Mouse (Mus musculus): ENCODE results near the gene Camkmt. TPM values are rescaled to one million over a fixed set of nuclear protein-coding genes. Genes with fewer than 3 reads are reported as not detected.

Gene Camkmt
- total RNA-seq, 2 experiments from 2014 or later = 11.5 to 14.7 TPM

GRCm38 (mm10) chr17:85163272-85163610, 72.9 kb downstream of the Camkmt start:
- no peak for DNase-seq (ENCODE audit: low spot score in 2 of 2)

- no peak for DNase-seq (ENCODE audit: low spot score in 2 of 2)
These were observed 78.4 kb downstream of the Camkmt start for GRCm38 (mm10) chr17:85168761-85169160.

DNA sequence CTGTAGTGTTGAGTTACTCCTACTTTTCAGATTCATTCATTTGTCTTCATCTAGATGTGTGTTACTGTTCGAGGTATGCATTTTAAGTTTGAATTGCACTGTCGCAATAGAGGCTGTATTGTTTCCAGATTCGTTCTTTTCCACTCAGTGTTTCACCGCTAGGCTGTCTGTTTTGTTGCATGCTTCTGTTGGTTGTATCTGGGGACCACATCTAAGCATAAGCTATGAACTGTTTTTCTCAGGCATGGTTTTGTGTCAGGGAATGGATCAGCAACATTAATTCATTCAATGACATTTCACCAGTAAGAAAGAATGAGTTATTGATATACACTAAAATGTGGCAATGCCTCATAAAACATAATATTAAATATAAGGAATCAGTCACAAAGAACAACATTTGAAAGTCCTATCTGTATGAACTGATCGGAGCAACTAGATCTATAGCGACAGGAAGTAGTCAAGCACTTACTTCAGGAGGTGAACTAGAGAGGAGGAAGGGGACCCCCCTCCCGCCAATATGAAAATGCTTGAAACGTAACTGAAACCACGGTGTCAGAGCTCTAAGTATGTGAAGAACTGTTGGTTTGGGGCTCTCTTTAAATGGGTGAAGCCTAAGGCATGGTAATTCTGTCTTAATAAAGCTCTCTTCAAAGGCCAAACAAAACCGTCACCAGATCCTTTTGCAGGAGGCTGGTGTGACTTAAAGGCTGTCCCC, 80.3 kb downstream of the Camkmt start:
- DNase-seq (ENCODE audit: low spot score in 2 of 2) = no peak

DNA sequence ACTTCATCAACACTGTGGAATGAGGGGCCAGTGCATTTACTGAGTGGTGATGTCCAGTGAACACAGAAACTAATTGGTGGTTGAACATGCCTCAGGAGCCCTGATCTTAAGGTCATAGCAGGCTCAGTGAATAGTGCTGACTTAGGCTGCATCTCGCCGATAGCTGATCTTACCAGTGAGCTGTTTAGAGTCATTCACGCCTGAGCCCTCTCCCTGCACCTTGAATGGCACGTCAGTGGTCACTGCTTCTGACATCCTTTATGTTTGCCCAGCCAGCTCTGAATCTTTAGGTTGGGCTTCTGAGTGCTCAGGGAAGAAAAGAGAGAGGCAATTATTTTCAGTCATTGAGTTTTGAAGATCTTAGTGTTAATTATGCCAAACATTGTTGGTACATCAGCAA, 81.6 kb downstream of the Camkmt start:
- DNase-seq (ENCODE audit: low spot score in 2 of 2) = no peak

DNA sequence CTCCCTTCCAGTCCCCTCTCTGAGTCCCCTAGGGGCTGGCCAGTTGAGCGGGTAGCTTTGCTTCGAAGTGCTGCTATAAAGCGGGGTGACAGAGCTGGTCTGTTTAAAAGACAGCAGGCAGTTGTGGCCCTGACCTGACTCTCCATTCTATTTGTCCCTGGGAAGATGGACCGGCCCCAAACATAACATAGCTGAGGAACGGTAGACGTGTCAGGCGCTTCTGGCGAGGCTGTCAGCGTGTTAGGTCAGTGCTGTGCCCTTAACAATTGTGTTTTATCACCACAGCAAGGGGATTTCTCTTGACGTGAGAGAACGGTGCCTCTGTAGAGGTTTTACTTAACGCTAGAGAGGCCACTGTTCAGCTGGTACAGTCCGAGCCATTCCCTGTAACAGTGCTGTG, 86.9 kb downstream of the Camkmt start:
- DNase-seq (ENCODE audit: low spot score in 2 of 2) = no peak

- DNase-seq (ENCODE audit: low spot score in 2 of 2) = no peak
These were observed 90.2 kb downstream of the Camkmt start for GRCm38 (mm10) chr17:85180471-85181060.

DNA sequence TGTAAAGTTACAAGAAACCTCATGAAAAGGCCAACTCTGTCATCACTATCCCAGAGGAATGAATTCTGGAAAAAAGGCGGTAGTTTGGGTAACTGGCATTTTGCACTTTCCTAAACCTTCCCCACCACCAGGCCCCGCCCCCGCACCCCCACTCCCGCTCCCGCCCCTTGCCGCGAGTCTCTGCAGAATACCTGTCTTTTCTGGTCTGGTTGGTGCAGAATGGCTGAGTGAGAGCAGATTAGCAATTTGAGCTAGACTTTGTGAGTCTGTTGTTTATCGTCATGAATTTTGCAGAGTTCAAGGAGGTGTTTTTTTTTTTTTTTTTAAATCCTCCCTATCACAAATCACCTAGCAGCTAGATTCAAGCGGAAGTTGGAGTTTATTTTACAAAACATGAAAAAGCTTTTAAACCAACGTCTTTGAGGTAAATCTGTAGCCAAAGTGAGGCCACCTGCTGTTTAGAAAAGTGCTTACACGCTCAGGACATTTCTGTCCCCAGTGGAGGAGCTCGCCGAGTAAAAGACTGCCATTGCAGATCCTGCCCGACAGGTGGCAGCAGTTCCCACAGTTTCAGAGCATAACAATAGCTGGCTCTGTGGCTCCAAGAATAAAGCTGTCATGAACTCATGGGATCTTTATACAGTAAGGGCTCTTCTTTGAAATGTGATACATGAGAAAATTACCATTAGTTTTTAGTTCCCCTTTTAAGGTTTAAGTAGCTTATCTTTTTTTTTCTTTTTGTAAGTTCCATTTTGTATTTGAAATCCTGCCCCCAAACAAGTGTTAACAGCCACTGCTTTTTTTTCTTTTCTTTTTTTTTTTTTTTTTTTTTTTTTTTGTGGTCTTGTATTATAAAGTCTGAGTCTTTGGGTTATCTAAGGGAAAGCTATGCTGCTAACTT, 99.1 kb downstream of the Camkmt start:
- DNase-seq (ENCODE audit: low spot score in 2 of 2) = peak; percentile 84 to 95

- DNase-seq (ENCODE audit: low spot score in 2 of 2) = no peak
These were observed 99.7 kb downstream of the Camkmt start for GRCm38 (mm10) chr17:85190128-85190435.

GRCm38 (mm10) chr17:85193294-85193693, 102.9 kb downstream of the Camkmt start:
- DNase-seq (ENCODE audit: low spot score in 2 of 2) = no peak

DNA sequence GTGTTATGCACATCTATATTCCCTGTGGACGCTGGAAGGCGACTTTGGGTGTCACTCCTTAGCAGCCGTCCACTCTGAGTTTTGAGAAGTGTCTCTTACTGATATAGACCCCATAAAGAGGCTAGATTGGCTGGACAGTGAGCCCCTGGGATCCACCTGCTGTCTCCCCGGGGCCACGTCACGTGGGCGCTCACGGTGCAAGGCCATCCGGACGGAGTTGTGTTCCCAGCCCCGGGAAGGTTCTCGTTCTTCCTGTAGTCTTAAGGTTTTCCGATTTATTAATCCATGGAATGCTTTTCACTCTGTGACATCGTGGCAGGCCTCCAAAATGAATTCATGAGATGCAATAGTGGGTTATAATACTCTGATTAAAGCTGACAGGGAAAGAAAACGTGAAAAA, 108.4 kb downstream of the Camkmt start:
- DNase-seq (ENCODE audit: low spot score in 2 of 2) = no peak

- no peak for DNase-seq (ENCODE audit: low spot score in 2 of 2)
These were observed 109.0 kb downstream of the Camkmt start for GRCm38 (mm10) chr17:85199321-85199720.

- no peak for DNase-seq (ENCODE audit: low spot score in 2 of 2)
These were observed 127.7 kb downstream of the Camkmt start for GRCm38 (mm10) chr17:85218054-85218453.

GRCm38 (mm10) chr17:85242109-85242508, 151.8 kb downstream of the Camkmt start:
- peak; percentile 4 to 58 for DNase-seq (ENCODE audit: low spot score in 2 of 2)

- DNase-seq (ENCODE audit: low spot score in 2 of 2) = no peak
These were observed 158.6 kb downstream of the Camkmt start for GRCm38 (mm10) chr17:85248962-85249361.

GRCm38 (mm10) chr17:85249744-85250143, 159.4 kb downstream of the Camkmt start:
- no peak for DNase-seq (ENCODE audit: low spot score in 2 of 2)

GRCm38 (mm10) chr17:85256930-85257329, 166.6 kb downstream of the Camkmt start:
- no peak for DNase-seq (ENCODE audit: low spot score in 2 of 2)

DNA sequence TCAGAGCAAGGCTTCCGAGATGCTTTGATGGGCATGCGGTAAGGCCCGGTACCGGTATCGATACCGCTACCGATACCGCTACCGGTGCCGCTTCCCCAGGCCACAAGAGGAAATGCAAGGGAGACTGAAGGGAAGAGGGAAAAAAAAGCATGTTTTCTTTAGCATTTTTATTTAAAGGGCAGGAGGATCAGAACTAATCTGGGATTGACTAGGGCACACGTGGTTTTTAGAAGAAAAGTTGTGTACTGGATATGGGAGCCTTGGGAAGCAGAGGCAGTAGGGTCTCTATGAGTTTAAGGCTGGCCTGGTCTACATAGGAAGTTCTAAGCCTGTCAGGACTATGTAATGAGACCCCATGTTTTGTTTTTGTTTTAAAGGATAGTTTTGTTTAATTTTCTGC, 167.0 kb downstream of the Camkmt start:
- DNase-seq (ENCODE audit: low spot score in 2 of 2) = no peak

GRCm38 (mm10) chr17:85258703-85259341, 168.5 kb downstream of the Camkmt start:
- no peak for DNase-seq (ENCODE audit: low spot score in 2 of 2)

DNA sequence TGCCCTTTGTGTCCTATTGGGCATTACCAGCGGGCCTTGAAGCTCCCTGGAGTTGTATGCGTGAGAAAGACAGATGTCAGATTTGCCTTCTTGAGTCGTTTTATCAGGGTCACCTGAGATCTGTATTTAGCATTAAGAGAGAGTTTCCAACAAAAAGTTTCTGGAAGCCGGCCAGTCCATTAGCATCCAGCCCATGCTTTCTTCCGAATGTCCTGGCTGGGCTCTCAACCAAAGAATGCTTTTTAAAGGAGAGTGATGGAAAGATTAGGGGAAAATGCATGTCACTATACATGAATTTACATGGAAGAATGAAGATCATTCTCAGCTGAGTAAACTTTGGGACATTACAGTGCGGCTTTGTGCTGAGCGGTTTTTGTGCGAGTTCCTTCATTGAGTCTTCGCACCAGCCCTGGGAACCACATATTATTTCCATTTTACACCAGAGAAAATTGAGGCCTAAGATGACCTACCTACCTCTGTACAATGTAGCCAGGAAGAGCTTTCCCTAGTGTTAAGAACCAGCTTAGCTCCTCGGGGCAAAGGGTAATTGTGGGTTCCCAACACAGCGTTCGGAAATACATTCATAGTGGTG, 176.6 kb downstream of the Camkmt start:
- no peak for DNase-seq (ENCODE audit: low spot score in 2 of 2)

DNA sequence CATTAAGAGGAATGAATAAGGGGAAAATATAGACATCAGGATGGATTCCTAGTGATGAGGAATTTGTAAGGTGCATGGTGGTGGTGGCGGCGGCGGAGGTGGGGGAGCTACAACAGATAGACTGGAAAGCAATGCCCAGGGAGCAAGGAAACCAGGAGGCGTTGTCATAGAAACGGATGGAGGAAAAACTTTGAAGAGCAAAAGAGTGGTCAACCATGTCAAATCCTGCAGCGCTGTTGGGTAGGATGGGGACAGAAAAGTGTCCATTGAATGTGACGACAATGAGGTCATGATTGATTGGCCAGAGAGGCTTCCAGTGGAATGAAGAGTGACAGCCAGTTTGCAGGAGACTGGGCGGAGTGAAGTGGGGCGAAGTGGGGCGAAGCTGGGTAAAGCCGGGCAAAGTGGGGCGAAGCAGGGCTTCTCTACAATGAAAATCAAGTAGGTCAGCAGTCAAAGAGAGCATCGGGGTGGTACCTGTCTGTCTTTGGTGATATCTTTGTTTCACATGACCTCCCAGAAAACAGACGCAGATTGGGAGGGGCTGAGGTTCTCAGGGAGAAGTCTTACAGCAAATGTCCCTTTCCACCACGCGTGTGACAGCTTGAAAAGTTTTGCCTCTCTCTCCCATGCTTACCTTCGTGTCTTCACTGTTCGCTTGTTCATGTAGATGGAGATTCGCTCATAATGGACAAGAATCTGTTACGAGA, 181.3 kb downstream of the Camkmt start:
- no peak for DNase-seq (ENCODE audit: low spot score in 2 of 2)

GRCm38 (mm10) chr17:85279720-85280119, 189.4 kb downstream of the Camkmt start:
- DNase-seq (ENCODE audit: low spot score in 2 of 2) = peak in 1 of 2 experiments; percentile 34

All from layer of hippocampus, adult 18-20 months (tissue).